8 mouse cellular contexts compared by ENCODE assay signal in the genomic region with DNA sequence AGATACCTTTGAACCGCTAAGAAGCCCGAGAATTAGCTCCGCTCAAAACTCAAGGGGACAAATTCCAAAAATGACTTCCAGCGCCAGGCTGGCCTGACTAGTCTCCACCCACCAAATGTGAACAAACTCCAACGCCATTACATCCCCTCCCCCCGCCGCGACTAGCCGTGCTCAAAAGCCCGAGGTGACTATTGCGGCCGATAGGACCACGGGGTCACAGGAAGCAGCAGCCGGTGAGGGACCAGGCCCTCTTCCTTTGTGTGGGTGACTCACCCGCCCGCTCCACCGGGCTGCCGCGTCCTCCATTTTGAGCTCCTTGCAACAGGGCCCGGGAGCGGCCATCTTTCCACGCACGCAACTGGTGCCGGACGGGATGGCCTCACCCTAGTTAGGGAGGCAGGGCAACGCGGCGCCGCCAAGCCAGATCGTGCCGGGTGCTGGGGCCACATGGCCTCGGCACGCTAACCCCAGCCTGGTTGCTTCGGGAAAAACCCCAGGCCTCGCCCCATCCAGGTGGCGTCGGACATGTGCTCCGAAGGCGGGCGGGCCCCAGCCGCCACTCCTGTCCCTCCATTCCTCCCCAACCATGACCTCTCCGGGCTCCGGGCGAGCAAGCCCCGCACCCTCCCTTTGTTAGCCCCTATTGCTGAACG. TPM values are rescaled to one million over a fixed set of nuclear protein-coding genes. Genes with fewer than 3 reads are reported as not detected.
DNase-seq lines count a peak whose midpoint lies in the region; ATAC-seq and TF ChIP-seq lines count a peak whose summit lies in the region.

No protein-coding gene starts in this region.

- peak; percentile 8 for ATAC-seq in forebrain, embryonic 16.5 days
- ATAC-seq in lung, embryonic 16.5 days (ENCODE audit: low read depth), result peak; percentile 27

- H3K4me1 ChIP-seq in E14TG2a.4 (replicated peaks; ENCODE audit: low read depth, low read length), result peaks cover 32% of the 10 kb centered on the region
- H3K4me1 ChIP-seq in forebrain, embryonic 16.5 days (replicated peaks; ENCODE audit: control insufficient read depth, insufficient read depth, low read length), result peaks cover 29% of the 10 kb centered on the region
- peaks cover 10% of the 10 kb centered on the region for H3K4me1 ChIP-seq in lung, embryonic 16.5 days (replicated peaks; ENCODE audit: control insufficient read depth, insufficient read depth, low read length)
- peaks cover 2% of the 10 kb centered on the region; the same call in 1 of the 2 replicates for H3K4me1 ChIP-seq in thymus, adult 2 months (replicated peaks; ENCODE audit: control insufficient read depth, insufficient read depth, low read length)

- DNase-seq in cerebellum, adult 11 months, result peak; percentile 70
- peak; percentile 68 to 77 for DNase-seq in heart, postnatal 36 days
- DNase-seq in layer of hippocampus, adult 9-11 months, result peak; percentile 80
- peak; percentile 55 for DNase-seq in ovary, adult 18-20 months (ENCODE audit: low spot score)
- DNase-seq in thymus, adult 2 months, result peak; percentile 72

- peak overlapping the region; percentile 68 for H3K4me2 ChIP-seq in forebrain, embryonic 16.5 days (ENCODE audit: low read length)
- H3K4me2 ChIP-seq in lung, embryonic 16.5 days (ENCODE audit: low read depth, low read length), result peak overlapping the region; percentile 63

- intact Hi-C loops in heart, postnatal 36 days (cut with DNase I), result no loop called here

- no peaks in the 10 kb centered on the region for H3K27me3 ChIP-seq in E14TG2a.4 (ENCODE audit: insufficient read depth, low read length)
- H3K27me3 ChIP-seq in forebrain, embryonic 16.5 days (replicated peaks; ENCODE audit: control insufficient read depth, insufficient read depth, low read length), result no peaks in the 10 kb centered on the region
- H3K27me3 ChIP-seq in lung, embryonic 16.5 days (ENCODE audit: control insufficient read depth, insufficient read depth, low read depth, low read length), result no peaks in the 10 kb centered on the region
- no peaks in the 10 kb centered on the region for H3K27me3 ChIP-seq in thymus, adult 2 months (ENCODE audit: control insufficient read depth, insufficient read depth, low read length)

- no peak for TF ChIP-seq CTCF in E14TG2a.4 (conservative IDR thresholded peaks at IDR 0.05; ENCODE audit: low read length)
- no peak for TF ChIP-seq CTCF in thymus, adult 2 months (IDR thresholded peaks at IDR 0.05; ENCODE audit: borderline replicate concordance, control insufficient read depth, extremely low read depth, insufficient read depth, low read length, poor library complexity)

- H3K27ac ChIP-seq in forebrain, embryonic 16.5 days (ENCODE audit: low read length), result peak overlapping the region; percentile 96
- H3K27ac ChIP-seq in lung, embryonic 16.5 days (ENCODE audit: low read length), result peak overlapping the region; percentile 98
- peak overlapping the region; percentile 63 for H3K27ac ChIP-seq in thymus, adult 2 months (ENCODE audit: control insufficient read depth, insufficient read depth, low read length)

- H3K9ac ChIP-seq in forebrain, embryonic 16.5 days (replicated peaks; ENCODE audit: low read depth, low read length), result peak overlapping the region; percentile 98
- H3K9ac ChIP-seq in lung, embryonic 16.5 days (ENCODE audit: low read length), result peak overlapping the region; percentile 100

- H3K4me3 ChIP-seq in E14TG2a.4 (replicated peaks; ENCODE audit: low read length), result peak overlapping the region; percentile 96
- peak overlapping the region; percentile 94 for H3K4me3 ChIP-seq in forebrain, embryonic 16.5 days (replicated peaks; ENCODE audit: low read length)
- peak overlapping the region; percentile 83 for H3K4me3 ChIP-seq in lung, embryonic 16.5 days (ENCODE audit: low read length)
- H3K4me3 ChIP-seq in thymus, adult 2 months (ENCODE audit: control insufficient read depth, insufficient read depth, low read length), result peak overlapping the region; percentile 96

- TF ChIP-seq POLR2A in thymus, adult 2 months (IDR thresholded peaks at IDR 0.05; ENCODE audit: control insufficient read depth, extremely low read depth, insufficient read depth, low read length, poor library complexity), result no peak

- peaks cover 52% of the 10 kb centered on the region for H3K36me3 ChIP-seq in E14TG2a.4 (ENCODE audit: insufficient read depth, low read length)
- peaks cover 20% of the 10 kb centered on the region for H3K36me3 ChIP-seq in forebrain, embryonic 16.5 days (ENCODE audit: control insufficient read depth, insufficient read depth)
- H3K36me3 ChIP-seq in lung, embryonic 16.5 days (ENCODE audit: control insufficient read depth, insufficient read depth, low read length), result peaks cover 23% of the 10 kb centered on the region
- H3K36me3 ChIP-seq in thymus, adult 2 months (ENCODE audit: control insufficient read depth, insufficient read depth, low read length), result peaks cover 35% of the 10 kb centered on the region

- WGBS in forebrain, embryonic 16.5 days, result under 1% methylated on average over 45 of the region's 46 CpGs
- WGBS in lung, embryonic 16.5 days, result under 1% methylated on average over 46 of the region's 46 CpGs
- under 1% methylated on average over 46 of the region's 46 CpGs for WGBS in thymus, adult 2 months

- H3K9me3 ChIP-seq in E14TG2a.4 (ENCODE audit: low read length), result no peaks in the 10 kb centered on the region
- H3K9me3 ChIP-seq in forebrain, embryonic 16.5 days (ENCODE audit: control insufficient read depth, low read length), result no peaks in the 10 kb centered on the region
- no peaks in the 10 kb centered on the region for H3K9me3 ChIP-seq in lung, embryonic 16.5 days (ENCODE audit: control insufficient read depth, low read length)

RNA-seq across cellular contexts. Expression of a gene that starts 8.1 kb away (rescaled TPM):
- polyA plus RNA-seq in forebrain, embryonic 16.5 days (2015; fragmentation: Nextera tagmentation; extraction: Ambion mirVana), result 3,742 and 4,125 TPM in 2 replicates
- total RNA-seq in heart, postnatal 36 days (2021), result 1,000 to 10,000 TPM; 1,083 to 1,160 TPM
- polyA plus RNA-seq in lung, embryonic 16.5 days (2015; fragmentation: Nextera tagmentation; extraction: Ambion mirVana), result 4,476 and 4,740 TPM in 2 replicates
- polyA plus RNA-seq in thymus, adult 2 months (2012; rRNA removed), result 4,171 and 4,540 TPM in 2 replicates

RNA-seq across cellular contexts. Expression of a gene that starts 32.2 kb away (rescaled TPM):
- polyA plus RNA-seq in forebrain, embryonic 16.5 days (2015; fragmentation: Nextera tagmentation; extraction: Ambion mirVana), result 1.0 and 1.3 TPM in 2 replicates
- not detected for total RNA-seq in heart, postnatal 36 days (2021)
- 1.0 and 1.3 TPM in 2 replicates for polyA plus RNA-seq in lung, embryonic 16.5 days (2015; fragmentation: Nextera tagmentation; extraction: Ambion mirVana)
- polyA plus RNA-seq in thymus, adult 2 months (2012; rRNA removed), result 0.19 TPM in 1 of 2 replicates, not detected in the other

RNA-seq across cellular contexts. Expression of a gene that starts 32.8 kb away (rescaled TPM):
- polyA plus RNA-seq in forebrain, embryonic 16.5 days (2015; fragmentation: Nextera tagmentation; extraction: Ambion mirVana), result 30.7 and 31.1 TPM in 2 replicates
- total RNA-seq in heart, postnatal 36 days (2021), result 10 to 100 TPM; 24.3 to 25.2 TPM
- polyA plus RNA-seq in lung, embryonic 16.5 days (2015; fragmentation: Nextera tagmentation; extraction: Ambion mirVana), result 22.5 and 22.8 TPM in 2 replicates
- polyA plus RNA-seq in thymus, adult 2 months (2012; rRNA removed), result 22.5 and 24.3 TPM in 2 replicates

RNA-seq across cellular contexts. Expression of a gene that starts 37.8 kb away (rescaled TPM):
- polyA plus RNA-seq in forebrain, embryonic 16.5 days (2015; fragmentation: Nextera tagmentation; extraction: Ambion mirVana), result 0.54 and 0.84 TPM in 2 replicates
- total RNA-seq in heart, postnatal 36 days (2021), result under 1 TPM; 0.54 to 0.56 TPM
- 1.9 and 2.7 TPM in 2 replicates for polyA plus RNA-seq in lung, embryonic 16.5 days (2015; fragmentation: Nextera tagmentation; extraction: Ambion mirVana)
- 1.5 and 1.8 TPM in 2 replicates for polyA plus RNA-seq in thymus, adult 2 months (2012; rRNA removed)

Comparison
In these comparisons a context has a peak if more than half of its experiments do, and no peak if none do; other contexts are left out.
1. Peak in every context shown above with its lines: DNase-seq, ATAC-seq, H3K4me3 ChIP-seq and H3K27ac ChIP-seq.